Mouse (Mus musculus): Measurements from ENCODE around the gene Rnase1.
A peak's percentile ranks its signal among the peaks of the same experiment; 100 is the strongest.

DNA sequence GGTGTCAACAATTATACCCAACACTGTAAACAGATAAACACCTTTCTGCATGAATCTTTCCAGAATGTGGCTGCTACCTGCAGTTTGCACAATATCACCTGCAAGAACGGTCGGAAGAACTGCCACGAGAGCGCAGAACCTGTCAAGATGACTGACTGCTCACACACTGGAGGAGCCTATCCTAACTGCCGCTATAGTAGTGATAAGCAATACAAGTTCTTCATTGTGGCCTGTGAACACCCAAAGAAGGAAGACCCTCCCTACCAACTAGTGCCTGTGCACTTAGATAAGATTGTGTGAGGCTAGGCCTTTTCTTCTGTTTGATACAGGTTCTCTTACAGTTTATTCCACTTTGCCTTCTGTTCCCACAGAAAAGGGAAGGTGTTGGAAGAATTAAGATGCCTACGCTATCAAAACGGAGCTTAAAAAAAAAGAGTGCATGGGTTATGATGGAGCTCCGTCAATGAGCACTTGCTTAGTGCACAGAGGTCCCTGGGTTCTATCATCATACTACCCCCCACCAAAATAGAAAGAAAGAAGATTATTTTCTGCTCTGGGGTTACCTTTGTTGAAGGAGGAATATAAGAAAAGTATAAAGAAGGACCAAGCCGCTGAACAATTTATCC lies 16.2 kb downstream of the Rnase1 start:
- TF ChIP-seq CTCF (IDR thresholded peaks at IDR 0.05; ENCODE audit: low read depth) (no peak), EP300 (IDR thresholded peaks at IDR 0.05; ENCODE audit: low read depth) (peak; percentile 96)

Data from liver, postnatal 0 days (tissue).